Mouse (Mus musculus) MEL (cell line): ENCODE results near the gene Vwce.

Experiments
- CHD1 ChIP-seq: IDR thresholded peaks from 2 replicates; pipeline ENCODE4 v1.6.1; 2012; ENCODE audit warnings: low read depth, mild to moderate bottlenecking, inconsistent platforms, low read length, improper control_type of control experiment
- CTCF ChIP-seq, 3 experiments: IDR thresholded peaks in 2 of 3; conservative IDR thresholded peaks in 1 of 3; 2 replicates each; pipeline ENCODE4 v1.5.1; 2011 to 2012; ENCODE audit warnings: low read length in 3 of 3, low read depth in 2 of 3, mild to moderate bottlenecking in 2 of 3, improper control_type of control experiment in 1 of 3, inconsistent platforms in 1 of 3, mixed read lengths in 1 of 3, moderate library complexity in 1 of 3; ENCODE audit not compliant: control insufficient read depth in 1 of 3, insufficient read depth in 1 of 3, poor library complexity in 1 of 3, severe bottlenecking in 1 of 3
- MAFK ChIP-seq: IDR thresholded peaks from 2 replicates; pipeline ENCODE4 v1.6.1; 2011; ENCODE audit warnings: low read depth, mild to moderate bottlenecking, low read length, improper control_type of control experiment, borderline replicate concordance
- POLR2A ChIP-seq, 2 experiments: IDR thresholded peaks; 2 replicates each; pipeline ENCODE4 v1.6.1; 2011 to 2012; ENCODE audit warnings: low read length in 2 of 2, mild to moderate bottlenecking in 2 of 2, control low read depth in 1 of 2, improper control_type of control experiment in 1 of 2, low read depth in 1 of 2, moderate library complexity in 1 of 2; ENCODE audit not compliant: control insufficient read depth in 1 of 2, insufficient read depth in 1 of 2, poor library complexity in 1 of 2
- SIN3A ChIP-seq: IDR thresholded peaks from 2 replicates; pipeline ENCODE4 v1.6.1; 2012; ENCODE audit warnings: low read length, improper control_type of control experiment, inconsistent platforms
- SMC3 ChIP-seq: IDR thresholded peaks from 2 replicates; pipeline ENCODE4 v1.6.1; 2011; ENCODE audit warnings: low read depth, low read length, improper control_type of control experiment
- UBTF ChIP-seq: IDR thresholded peaks from 2 replicates; pipeline ENCODE4 v1.6.1; 2012; ENCODE audit warnings: low read depth, mild to moderate bottlenecking, inconsistent platforms, low read length, improper control_type of control experiment, moderate library complexity, borderline replicate concordance; ENCODE audit not compliant: insufficient read depth

DNA sequence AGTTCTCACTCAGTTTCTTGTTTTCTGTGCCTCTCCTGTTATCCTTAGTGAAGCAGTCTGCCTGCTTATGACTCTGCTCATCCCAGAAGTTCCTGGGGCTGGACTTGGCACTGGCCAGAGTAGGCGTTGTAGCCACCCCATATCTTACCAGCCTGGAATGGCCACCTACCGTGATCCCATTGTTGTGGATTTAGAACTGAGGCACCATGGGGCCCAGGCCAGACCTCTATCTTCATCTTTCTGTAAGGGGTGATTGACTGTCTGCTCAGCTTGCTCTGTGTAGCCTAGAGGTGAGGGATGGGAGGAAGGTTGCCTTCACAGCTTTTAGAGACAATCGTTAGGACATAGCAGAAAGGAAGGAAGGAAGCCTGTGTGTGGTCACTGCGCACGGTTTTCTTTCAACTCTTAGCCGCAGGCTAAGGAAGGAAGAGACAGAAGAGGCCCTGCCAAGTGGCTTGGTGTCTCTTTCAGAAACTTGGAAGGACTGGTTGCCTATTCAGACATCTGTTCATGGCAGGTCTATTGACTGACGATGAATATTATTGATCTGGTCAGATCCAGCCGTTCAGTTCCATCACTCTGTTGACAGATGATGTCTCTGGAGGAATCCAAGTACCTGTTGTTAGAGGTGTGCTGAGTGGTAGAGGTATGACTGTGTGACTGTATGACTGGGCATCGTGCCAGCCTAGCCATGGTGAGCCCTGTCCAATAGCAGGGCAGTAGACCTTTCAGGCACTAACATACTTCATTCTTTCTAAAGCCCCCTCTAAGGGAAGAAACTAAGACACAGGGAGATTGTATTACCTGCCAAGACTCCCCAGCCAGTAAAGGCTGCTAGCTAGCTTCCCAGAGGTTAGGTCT lies 64.3 kb downstream of the Vwce start:
- TF ChIP-seq CTCF (IDR thresholded peaks at IDR 0.05 in 2 of 3, conservative IDR thresholded peaks at IDR 0.05 in 1 of 3; ENCODE audit: control insufficient read depth in 1 of 3, insufficient read depth in 1 of 3, low read depth in 2 of 3, low read length in 3 of 3, poor library complexity in 1 of 3, severe bottlenecking in 1 of 3): no peak
- TF ChIP-seq POLR2A (IDR thresholded peaks at IDR 0.05; ENCODE audit: control insufficient read depth in 1 of 2, insufficient read depth in 1 of 2, low read depth in 1 of 2, low read length in 2 of 2, poor library complexity in 1 of 2): no peak
- no peak for TF ChIP-seq SIN3A
- TF ChIP-seq SMC3: no peak
- TF ChIP-seq UBTF: no peak
- TF ChIP-seq CHD1: no peak
- no peak for TF ChIP-seq MAFK
